In genomic region chr3:95499496-95500140, GRCm38 (mm10) we compare ENCODE assay signal across 11 mouse cellular contexts. TPM values are rescaled to one million over a fixed set of nuclear protein-coding genes. Genes with fewer than 3 reads are reported as not detected.
DNase-seq lines count a peak whose midpoint lies in the region; ATAC-seq and TF ChIP-seq lines count a peak whose summit lies in the region.
"Had no signal": no experiment of that assay in that cellular context is flagged by ENCODE, and none has a peak within 500 bp of the region (broad histone marks: within the 10 kb centered on the region; RNA-seq: fewer than 3 reads in every experiment).

No protein-coding gene starts in this region.

- no peaks in the 10 kb centered on the region for H3K27me3 ChIP-seq in heart, embryonic 11.5 days (ENCODE audit: control insufficient read depth, insufficient read depth, low read length)
- no peaks in the 10 kb centered on the region for H3K27me3 ChIP-seq in limb, embryonic 10.5 days (ENCODE audit: low read depth, poor library complexity, severe bottlenecking)
- no peaks in the 10 kb centered on the region for H3K27me3 ChIP-seq in stomach, postnatal 0 days (ENCODE audit: control insufficient read depth, insufficient read depth, low read length)

- intact Hi-C loops in heart, postnatal 36 days (cut with DNase I) = no loop called here

- H3K9me3 ChIP-seq in heart, embryonic 11.5 days (replicated peaks; ENCODE audit: control insufficient read depth, low read length) = no peaks in the 10 kb centered on the region
- no peaks in the 10 kb centered on the region for H3K9me3 ChIP-seq in limb, embryonic 10.5 days (replicated peaks)
- no peaks in the 10 kb centered on the region for H3K9me3 ChIP-seq in stomach, postnatal 0 days (ENCODE audit: control insufficient read depth, low read length)

- no peak for ATAC-seq in heart, embryonic 11.5 days (replicated peaks; ENCODE audit: insufficient number of reproducible peaks, low FRiP score, low TSS enrichment)
- no peak for ATAC-seq in stomach, postnatal 0 days (ENCODE audit: low FRiP score, low TSS enrichment)

- TF ChIP-seq EP300 in stomach, postnatal 0 days (optimal IDR thresholded peaks at IDR 0.05) = no peak

- DNase-seq in heart, postnatal 36 days = no peak
- peak; percentile 41 for DNase-seq in right cerebral cortex, adult 18-20 months
- no peak for DNase-seq in right cerebral cortex, postnatal 4 days
- DNase-seq in limb, embryonic 10.5 days (ENCODE audit: low spot score) = peak; percentile 37
- no peak for DNase-seq in stomach, postnatal 0 days (ENCODE audit: low spot score)
- no peak for DNase-seq in liver
- DNase-seq in cerebellum, adult 18-20 months = no peak
- DNase-seq: cerebellum, postnatal 14 days had no signal

- no peak for TF ChIP-seq CTCF in stomach, postnatal 0 days (IDR thresholded peaks at IDR 0.05; ENCODE audit: low read depth)

- peak overlapping the region; percentile 12; the same call in 1 of the 2 replicates for H3K27ac ChIP-seq in heart, embryonic 11.5 days (ENCODE audit: low read depth, low read length)
- peak overlapping the region; percentile 79 for H3K27ac ChIP-seq in limb, embryonic 10.5 days
- peak overlapping the region; percentile 41; the same call in 1 of the 2 replicates for H3K27ac ChIP-seq in stomach, postnatal 0 days (replicated peaks)

- no peak overlapping the region for H3K4me3 ChIP-seq in heart, embryonic 11.5 days (ENCODE audit: low read depth, low read length)
- peak overlapping the region; percentile 33 for H3K4me3 ChIP-seq in limb, embryonic 10.5 days
- H3K4me3 ChIP-seq in stomach, postnatal 0 days (ENCODE audit: low read depth, low read length) = peak overlapping the region; percentile 21

- peaks cover 4% of the 10 kb centered on the region for H3K36me3 ChIP-seq in heart, embryonic 11.5 days (ENCODE audit: control insufficient read depth, insufficient read depth, low read length)
- peaks cover 24% of the 10 kb centered on the region for H3K36me3 ChIP-seq in limb, embryonic 10.5 days
- H3K36me3 ChIP-seq in stomach, postnatal 0 days (ENCODE audit: control insufficient read depth, insufficient read depth, low read length) = peaks cover 8% of the 10 kb centered on the region

- H3K4me2 ChIP-seq in heart, embryonic 11.5 days = peak overlapping the region; percentile 41
- H3K4me2 ChIP-seq in stomach, postnatal 0 days (replicated peaks; ENCODE audit: low read depth) = peak overlapping the region; percentile 49
- H3K4me2 ChIP-seq: midbrain, embryonic 11.5 days had no signal

- 49% methylated on average over 10 of the region's 10 CpGs for WGBS in heart, embryonic 11.5 days (ENCODE audit: insufficient replicate concordance)
- WGBS in limb, embryonic 10.5 days = 35% methylated on average over 10 of the region's 10 CpGs
- 41% methylated on average over 10 of the region's 10 CpGs for WGBS in stomach, postnatal 0 days

- H3K4me1 ChIP-seq in heart, embryonic 11.5 days (ENCODE audit: control insufficient read depth, insufficient read depth, low read length) = peaks cover 6% of the 10 kb centered on the region; the same call in 1 of the 2 replicates
- H3K4me1 ChIP-seq in limb, embryonic 10.5 days = peaks cover 41% of the 10 kb centered on the region
- no peaks in the 10 kb centered on the region for H3K4me1 ChIP-seq in stomach, postnatal 0 days (replicated peaks; ENCODE audit: control insufficient read depth, insufficient read depth)

- H3K9ac ChIP-seq in heart, embryonic 11.5 days (ENCODE audit: low read depth, low read length) = no peak overlapping the region
- H3K9ac ChIP-seq in stomach, postnatal 0 days (ENCODE audit: low read length) = no peak overlapping the region

RNA-seq across cellular contexts. Expression of gene Ctsk, which starts 0.6 kb away (rescaled TPM):
- polyA plus RNA-seq in heart, embryonic 11.5 days (2014; fragmentation: Nextera tagmentation; extraction: Ambion mirVana) = 9.9 and 14.0 TPM in 2 replicates
- 1 to 10 TPM; 9.5 to 9.6 TPM for total RNA-seq in heart, postnatal 36 days (2021)
- polyA plus RNA-seq in limb, embryonic 10.5 days (2016; fragmentation: Nextera tagmentation; extraction: Ambion mirVana) = 3.4 and 4.2 TPM in 2 replicates
- 16.3 and 18.7 TPM in 2 replicates for polyA plus RNA-seq in stomach, postnatal 0 days (2015; fragmentation: Nextera tagmentation; extraction: Ambion mirVana)

RNA-seq across cellular contexts. Expression of gene Ctss, which starts 27.0 kb away (rescaled TPM):
- polyA plus RNA-seq in heart, embryonic 11.5 days (2014; fragmentation: Nextera tagmentation; extraction: Ambion mirVana) = 5.4 and 6.2 TPM in 2 replicates
- total RNA-seq in heart, postnatal 36 days (2021) = 10 to 100 TPM; 12.8 to 27.3 TPM
- 1.0 and 3.3 TPM in 2 replicates for polyA plus RNA-seq in limb, embryonic 10.5 days (2016; fragmentation: Nextera tagmentation; extraction: Ambion mirVana)
- 31.8 and 35.6 TPM in 2 replicates for polyA plus RNA-seq in stomach, postnatal 0 days (2015; fragmentation: Nextera tagmentation; extraction: Ambion mirVana)

RNA-seq across cellular contexts. Expression of gene Hormad1, which starts 59.9 kb away (rescaled TPM):
- polyA plus RNA-seq in heart, embryonic 11.5 days (2014; fragmentation: Nextera tagmentation; extraction: Ambion mirVana) = 0.65 TPM in 1 of 2 replicates, not detected in the other
- not detected for total RNA-seq in heart, postnatal 36 days (2021)
- 0.10 TPM in 1 of 2 replicates, not detected in the other for polyA plus RNA-seq in limb, embryonic 10.5 days (2016; fragmentation: Nextera tagmentation; extraction: Ambion mirVana)
- not detected in 2 replicates for polyA plus RNA-seq in stomach, postnatal 0 days (2015; fragmentation: Nextera tagmentation; extraction: Ambion mirVana)
- polyA plus RNA-seq: gonadal fat pad, adult 2 months; midbrain, embryonic 11.5 days had no signal

Comparison
In these comparisons a context has a peak if more than half of its experiments do, and no peak if none do; other contexts are left out.
1. DNase-seq: peak in right cerebral cortex, adult 18-20 months (single experiment) and limb, embryonic 10.5 days (single experiment); none in heart, postnatal 36 days (0 of 2), right cerebral cortex, postnatal 4 days (single experiment), stomach, postnatal 0 days (single experiment), liver (single experiment) and cerebellum, adult 18-20 months (0 of 2).
2. H3K27ac ChIP-seq: peak in every context shown above with its lines; median percentile 79 in limb, embryonic 10.5 days; 41 in stomach, postnatal 0 days; 12 in heart, embryonic 11.5 days.